Mouse (Mus musculus) left cerebral cortex, adult 8-10 months (tissue): ENCODE measurements around the gene Gm2897. TPM values are rescaled to one million over a fixed set of nuclear protein-coding genes. Genes with fewer than 3 reads are reported as not detected.
"Not testable (repeated sequence)": the region's sequence is repeated elsewhere in the genome, so short reads cannot be mapped to it uniquely, and the experiment has no call there.

Experiments
- DNase-seq, 2 experiments: peaks; one replicate each; pipeline ENCODE4 v3.0.0; 2022; ENCODE audit warnings: low spot score in 2 of 2
- total RNA-seq, 4 experiments: library from RNA; stranded (reverse); gene quantifications; 2 replicates each; pipeline ENCODE4 v1.2.4; 2022

Gene Gm2897
- under 1 TPM in 2 of 4 experiments, not detected in 2; 0.84 TPM for total RNA-seq

GRCm38 (mm10) chr14:3048727-3049512 is at the start of gene Gm2897:
Gene Gm2897, plus strand, starts transcription at chr14:3049285.
- not testable (repeated sequence) for DNase-seq

GRCm38 (mm10) chr14:3029702-3030101 is 19.4 kb upstream of the Gm2897 start, which contains the start of gene Gm2888:
Gene Gm2888, plus strand, starts transcription at chr14:3030002.
- not testable (repeated sequence) for DNase-seq

DNA sequence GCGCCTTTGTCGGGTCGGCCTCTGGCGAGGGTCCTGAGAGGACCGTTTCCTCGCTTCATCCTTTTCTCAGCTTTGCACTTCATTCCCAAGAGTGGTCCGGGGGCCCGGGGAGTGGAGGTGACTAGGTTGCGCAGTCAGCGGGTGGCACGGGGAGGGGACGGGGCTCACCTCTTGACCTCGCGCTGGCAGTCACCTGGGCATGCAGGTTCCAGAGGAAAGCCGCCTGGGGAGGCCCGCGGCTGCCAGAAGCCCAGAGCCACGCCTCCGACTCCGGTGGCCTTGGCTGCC is 372 bp downstream of the Gm2897 start:
- peak in 1 of 2 experiments; percentile 2 for DNase-seq

- not testable (repeated sequence) for DNase-seq
Observed at GRCm38 (mm10) chr14:3050087-3050486, 1.0 kb downstream of the Gm2897 start.

DNA sequence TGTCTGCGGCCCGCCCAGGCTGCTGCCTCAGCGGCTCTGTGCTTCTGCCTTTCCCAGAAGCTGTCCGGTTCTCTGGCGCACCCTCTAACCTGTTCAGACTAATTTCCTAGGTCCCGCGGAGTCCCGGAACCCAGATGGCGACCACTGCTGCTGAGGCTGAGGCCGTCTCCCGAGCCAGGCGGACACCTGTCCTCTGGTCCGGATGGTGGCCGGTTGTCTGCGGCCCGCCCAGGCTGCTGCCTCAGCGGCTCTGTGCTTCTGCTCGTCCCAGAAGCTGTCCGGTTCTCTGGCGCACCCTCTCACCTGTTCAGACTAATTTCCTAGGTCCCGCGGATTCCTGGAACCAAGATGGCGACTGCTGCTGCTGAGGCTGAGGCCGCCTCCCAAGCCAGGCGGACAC is 67.0 kb downstream of the Gm2897 start:
- DNase-seq: peak; percentile 2 to 15

Other genes with a start within 250 kb of the Gm2897 start
- gene Gm2888, start 19.3 kb upstream of the Gm2897 start, total RNA-seq: not detected
- 1 to 10 TPM in 1 of 4 experiments, under 1 TPM in 1, not detected in 2; 0.23 to 1.0 TPM for gene Gm10340, start 84.7 kb downstream of the Gm2897 start, total RNA-seq
- gene Gm5795, start 139.0 kb downstream of the Gm2897 start, total RNA-seq: not detected
- 1 to 10 TPM; 4.0 to 6.1 (median 4.2) TPM for gene D830030K20Rik, start 159.2 kb downstream of the Gm2897 start, total RNA-seq